Mouse (Mus musculus) ZHBTc4 (cell line): ENCODE measurements around the gene Cnksr3.

ENCODE experiments used
- DNase-seq: peaks from one replicate; pipeline ENCODE4 v3.0.0-alpha.2; 2011; ENCODE audit warnings: low read depth, low spot score

Gene Cnksr3

DNA sequence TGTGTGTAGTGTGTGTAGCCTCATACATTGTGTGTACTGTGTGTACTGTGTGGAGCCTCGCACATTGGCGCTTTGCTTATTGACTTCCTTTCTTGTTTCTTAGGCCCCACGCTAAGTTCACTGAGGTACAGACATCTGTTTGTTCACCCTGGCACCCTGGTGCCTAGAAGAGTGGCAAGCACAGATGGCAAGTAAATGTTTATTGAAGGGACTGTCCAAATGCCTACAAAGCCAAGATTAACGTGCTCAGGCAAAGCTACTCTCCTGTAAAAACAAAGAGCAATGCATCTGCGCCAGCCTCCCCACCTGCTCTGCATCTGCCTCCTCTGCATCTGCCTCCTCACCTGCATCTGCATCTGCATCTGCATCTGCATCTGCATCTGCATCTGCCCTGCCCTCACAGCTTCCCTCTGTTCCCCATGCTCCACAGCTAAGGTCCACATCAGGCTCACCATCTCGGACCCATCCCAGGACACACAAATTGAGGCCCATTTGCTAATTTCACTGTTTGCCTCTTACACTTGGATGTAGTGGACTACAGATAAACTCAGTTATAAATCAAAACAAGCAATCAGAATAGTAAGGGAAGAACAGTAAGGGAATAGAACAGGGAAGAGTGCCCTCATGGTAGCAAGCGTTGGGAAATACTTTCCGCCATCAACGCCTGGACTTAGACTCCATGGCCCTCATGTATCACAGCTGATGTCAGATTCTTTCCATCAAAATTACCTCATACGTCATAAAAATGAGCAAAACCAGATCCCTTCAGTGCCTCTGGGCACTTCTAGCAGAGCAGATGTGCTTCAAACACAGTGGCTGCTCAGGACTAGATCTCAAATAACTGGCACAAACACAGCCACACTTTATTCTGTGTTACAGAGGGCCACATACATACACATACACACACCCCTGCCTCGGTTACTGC is 62.1 kb downstream of the Cnksr3 start:
- DNase-seq: no peak

DNA sequence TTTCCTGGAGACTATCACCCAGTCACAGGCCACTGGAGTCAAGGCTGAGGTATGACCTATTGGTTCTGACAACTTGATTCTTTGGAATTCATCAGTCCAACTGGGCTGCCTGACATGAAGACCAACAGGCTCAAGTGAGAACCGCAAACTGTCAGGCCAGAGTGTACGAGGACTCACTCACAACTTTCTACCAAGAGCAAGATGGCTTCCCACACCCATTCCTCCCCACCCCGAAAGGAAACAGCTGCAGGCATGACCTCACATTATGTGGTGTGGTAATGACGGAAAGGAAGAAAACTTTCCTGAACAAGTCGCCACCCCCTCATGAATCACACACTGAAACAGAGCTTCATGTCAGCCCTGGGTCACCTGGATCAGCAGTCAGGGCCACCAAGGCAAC is 66.4 kb downstream of the Cnksr3 start:
- no peak for DNase-seq

DNA sequence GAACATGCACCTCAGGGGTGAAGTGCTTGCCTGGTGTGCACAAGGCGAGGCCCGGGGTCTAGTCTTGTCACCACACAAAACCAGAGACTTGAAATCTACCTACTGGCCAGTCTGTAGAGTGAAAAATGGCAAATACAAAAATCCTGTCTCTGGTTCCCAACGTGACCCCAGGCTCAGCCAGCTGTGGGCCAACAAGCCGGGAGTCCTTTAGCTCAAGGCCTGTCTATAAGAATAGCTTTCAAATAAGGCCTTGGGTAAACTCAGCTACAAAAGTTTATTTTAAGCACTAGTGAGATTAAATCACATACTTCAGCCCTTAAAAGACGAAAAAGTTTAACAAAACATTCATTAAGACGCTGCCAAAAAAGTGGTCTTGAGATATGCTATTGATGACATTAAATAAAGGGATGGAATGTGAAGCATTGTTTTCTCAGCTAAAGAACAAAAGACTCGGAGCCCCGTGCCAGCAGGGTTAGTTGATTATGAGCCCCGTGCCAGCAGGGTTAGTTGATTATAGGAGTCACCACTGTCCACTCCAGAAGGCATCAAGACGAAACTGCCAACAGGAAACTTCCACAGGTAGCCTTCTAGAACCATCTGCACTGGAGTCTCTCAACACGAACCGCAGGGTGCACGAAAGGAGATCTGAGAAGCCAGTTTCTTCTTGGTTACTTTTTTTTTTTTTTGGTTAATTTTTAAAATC is 67.8 kb downstream of the Cnksr3 start:
- no peak for DNase-seq

DNA sequence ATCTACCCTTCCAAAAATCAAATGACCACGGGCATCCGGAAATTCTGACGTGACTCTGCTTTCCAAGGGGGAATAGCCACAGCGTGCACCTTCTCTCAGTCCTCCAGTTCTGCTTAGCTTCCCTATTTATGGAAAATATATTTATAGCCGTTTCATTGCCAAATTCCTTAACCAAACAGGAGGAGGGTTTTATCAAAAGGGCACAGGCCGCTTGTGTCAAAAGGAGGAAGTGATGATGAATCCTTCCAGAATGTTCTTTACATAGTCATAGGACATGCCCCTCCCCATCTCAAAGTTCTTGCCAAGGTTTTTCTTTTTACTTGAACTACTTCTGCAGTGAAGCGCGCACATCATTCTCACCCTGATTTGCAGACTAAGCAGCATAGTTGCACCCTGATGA is 69.8 kb downstream of the Cnksr3 start:
- DNase-seq: no peak

DNA sequence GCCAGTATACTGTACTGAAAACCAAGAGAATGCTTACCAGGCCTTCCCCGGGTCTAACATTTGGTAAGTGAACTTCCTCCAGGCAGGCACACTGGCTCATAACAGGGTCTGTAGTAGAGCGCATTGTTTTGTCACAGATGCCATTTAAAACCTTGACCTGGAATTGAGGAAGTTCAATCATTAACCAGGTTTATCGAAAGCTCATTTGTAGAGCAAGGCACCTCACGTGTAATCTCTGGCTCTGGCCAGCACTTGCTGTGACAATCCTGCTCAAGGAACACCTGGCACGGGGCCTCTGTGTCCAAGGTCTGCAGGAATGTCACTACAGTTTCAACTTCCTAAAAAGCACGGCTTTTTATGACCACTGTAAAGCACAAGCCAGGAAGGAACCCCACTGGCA is 71.8 kb downstream of the Cnksr3 start:
- DNase-seq: no peak

DNA sequence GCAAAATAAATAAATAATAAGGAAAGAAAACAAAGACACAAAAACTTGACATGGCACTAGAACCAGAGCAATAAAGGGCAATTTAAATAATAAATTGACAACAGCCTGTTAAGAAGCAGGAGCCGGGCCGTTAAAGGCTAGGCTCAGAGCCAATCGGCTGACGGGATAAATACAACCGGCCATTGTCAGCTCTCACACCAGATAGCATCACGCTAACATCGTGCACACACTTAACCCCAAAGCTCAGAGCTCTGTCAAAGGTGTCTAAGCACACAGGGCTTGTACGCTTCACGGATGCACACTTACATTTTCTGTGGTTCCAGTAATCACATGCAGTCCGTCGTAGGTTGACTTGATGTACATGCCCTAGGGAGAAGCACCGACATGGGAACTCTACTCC is 74.0 kb downstream of the Cnksr3 start:
- no peak for DNase-seq

DNA sequence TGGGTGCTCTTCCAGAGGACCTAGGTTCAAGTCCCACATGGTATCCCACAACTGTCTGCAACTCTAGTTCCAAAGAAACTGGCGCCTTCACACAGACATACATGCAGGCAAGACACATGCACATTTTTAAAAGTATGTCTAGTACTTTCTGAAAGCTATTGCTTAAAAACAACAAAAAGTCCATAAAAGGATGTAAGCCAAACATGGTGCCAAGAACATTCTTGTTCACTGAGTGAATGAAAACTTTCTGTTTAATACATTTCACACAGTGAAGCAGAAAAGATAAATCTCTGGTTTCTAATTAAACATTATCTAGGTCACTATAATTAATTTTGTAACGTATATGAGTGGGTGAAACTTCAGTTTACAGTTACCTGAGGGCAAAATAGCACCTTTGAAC is 76.3 kb downstream of the Cnksr3 start:
- no peak for DNase-seq

DNA sequence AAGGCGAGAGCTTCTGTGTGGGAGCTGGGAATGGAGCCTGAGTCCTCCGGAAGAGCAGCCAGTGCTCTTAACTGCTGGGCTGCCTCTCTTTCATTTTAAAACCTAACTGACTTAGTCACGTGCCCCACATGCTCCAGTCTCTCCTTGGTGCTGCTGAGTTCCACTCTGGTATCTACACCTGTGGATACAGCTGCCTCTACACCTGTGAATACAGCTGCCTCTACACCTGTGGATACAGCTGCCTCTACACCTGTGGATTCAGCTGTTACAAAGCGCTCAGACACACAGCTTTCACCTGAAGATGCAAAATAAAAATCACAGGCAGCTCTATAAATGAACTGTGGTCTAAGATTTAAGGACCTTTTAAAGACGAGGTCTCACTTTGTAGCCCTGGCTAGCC is 79.0 kb downstream of the Cnksr3 start:
- DNase-seq: no peak

DNA sequence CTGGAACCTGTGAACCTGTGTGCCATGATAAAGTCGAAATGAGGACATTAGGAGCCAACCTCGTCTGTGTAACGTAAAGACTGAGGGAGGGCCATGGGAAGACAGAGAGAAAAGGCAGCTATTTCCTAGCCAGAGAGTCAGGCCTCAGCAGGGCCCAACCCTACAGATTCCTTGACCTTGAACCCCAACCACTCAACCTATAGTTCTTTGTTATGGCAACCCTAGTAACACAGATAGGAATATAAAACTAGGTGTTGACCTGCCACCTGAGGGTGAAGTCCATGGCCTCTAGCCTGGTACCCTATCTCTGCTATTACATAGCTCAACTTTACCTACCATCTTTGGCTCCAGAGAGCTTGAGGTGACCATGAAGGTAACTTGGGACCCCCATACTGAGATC is 80.6 kb downstream of the Cnksr3 start:
- no peak for DNase-seq

DNA sequence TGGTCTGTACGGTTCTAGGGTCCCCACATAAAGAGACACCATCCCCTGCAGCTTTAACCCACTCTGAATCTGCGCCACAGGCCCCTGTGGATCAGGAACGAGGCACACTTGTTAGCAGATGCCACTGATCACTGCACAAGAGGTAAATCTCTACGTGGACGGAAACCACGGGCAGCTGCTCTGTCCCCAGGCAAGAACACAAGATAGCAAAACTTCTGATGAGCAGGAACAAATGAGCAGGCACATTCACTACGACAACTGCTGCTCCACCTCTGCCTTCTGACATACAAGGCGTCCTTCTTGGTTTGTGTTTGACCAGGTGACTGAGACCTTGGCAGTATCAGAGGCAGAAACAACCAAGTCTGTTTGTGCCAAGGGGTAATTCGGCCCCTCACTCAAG is 84.2 kb downstream of the Cnksr3 start:
- no peak for DNase-seq

DNA sequence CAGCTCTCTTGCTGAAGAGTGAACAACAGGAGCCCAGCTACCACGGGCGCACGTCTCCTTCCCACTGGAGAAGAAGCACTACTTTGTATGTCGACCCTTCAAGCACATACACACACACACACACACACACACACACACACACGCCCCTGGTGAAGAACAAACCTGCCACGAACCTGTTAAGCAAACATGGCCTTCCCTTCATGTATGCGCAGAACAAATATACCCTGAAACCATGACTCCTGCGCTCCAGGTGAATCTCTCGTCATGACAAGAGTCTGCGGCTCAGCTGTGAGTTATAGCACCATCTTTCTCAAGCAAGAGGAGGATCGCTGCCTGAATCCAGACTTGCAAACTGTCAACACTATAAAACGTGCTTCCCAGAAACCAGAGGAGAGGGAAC is 85.2 kb downstream of the Cnksr3 start:
- no peak for DNase-seq

DNA sequence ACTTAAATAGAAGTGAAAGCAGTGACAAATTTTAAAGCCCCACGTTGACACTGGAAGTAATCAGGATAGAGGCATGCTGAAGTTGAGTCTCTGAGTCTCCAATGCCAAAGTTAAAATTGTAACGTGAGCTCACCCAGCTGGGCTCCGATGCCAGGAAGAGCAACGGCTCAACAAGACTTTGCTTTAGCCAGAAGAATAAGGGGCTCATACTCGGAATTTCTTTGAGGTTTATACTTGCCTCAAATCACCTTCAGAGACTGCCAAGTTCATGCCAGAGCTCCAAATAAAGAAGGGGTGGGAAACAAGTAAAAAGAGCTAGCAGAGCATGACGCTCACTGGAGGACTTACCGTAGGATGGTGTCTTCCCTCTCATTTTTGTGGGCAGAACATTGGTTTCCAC is 85.8 kb downstream of the Cnksr3 start:
- no peak for DNase-seq

DNA sequence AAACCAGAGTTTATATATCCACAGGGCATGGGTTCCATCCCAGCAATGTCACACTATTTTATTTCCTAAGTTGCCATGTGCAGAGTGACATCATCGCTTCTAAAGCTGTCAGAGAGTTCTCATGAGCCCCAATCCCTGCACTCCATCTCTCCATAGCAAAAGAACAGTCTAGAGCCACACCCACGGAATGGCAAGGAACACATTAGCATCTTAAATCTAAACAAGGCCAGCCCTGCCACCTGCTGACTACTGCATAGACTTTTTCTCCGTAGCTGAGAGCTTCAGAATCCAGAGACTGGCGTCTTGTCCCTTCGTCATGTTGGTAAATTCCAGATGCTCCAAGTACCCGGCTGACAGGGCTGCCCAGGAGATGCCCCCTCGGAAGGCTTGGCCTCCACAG is 87.0 kb downstream of the Cnksr3 start:
- DNase-seq: peak; percentile 87

DNA sequence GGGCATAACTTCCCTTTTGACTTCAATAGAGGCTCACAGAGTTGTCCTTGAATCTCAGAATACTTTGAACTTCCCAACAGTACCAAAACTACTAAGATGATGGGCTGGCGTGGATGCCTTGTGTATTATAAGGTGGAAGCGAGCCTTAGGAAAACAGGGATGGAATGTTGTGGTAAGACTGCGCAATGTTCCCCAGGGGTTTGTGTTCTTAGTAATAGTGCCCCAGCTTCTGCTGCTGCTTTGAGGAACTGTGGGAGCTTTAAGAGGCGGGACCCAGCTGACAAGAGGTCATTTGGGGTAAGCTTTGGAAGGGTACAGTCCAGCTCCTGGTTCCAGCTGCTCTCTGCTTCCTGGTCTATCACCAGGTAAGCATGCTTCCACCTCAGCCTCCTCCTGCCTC is 89.7 kb downstream of the Cnksr3 start:
- no peak for DNase-seq

DNA sequence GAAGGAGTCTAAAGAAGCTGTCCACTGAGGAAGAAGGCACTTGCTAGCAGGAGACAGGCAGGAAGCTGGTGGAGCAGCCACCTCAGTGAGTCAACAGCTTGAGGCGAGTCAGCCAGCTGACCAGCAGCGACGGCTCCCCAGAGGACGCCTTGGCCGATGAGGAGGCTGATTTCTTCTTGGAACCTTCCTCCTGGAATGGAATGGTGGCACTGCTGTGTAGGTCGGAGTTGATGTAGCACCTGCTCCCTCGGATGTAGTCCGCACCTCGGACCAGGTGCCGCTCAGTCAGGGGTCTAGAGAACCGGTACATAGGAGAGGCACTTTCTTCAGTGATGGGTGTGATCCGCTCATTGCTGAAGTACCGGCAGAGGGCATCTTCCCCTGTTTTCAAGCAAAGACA is 91.8 kb downstream of the Cnksr3 start:
- no peak for DNase-seq

DNA sequence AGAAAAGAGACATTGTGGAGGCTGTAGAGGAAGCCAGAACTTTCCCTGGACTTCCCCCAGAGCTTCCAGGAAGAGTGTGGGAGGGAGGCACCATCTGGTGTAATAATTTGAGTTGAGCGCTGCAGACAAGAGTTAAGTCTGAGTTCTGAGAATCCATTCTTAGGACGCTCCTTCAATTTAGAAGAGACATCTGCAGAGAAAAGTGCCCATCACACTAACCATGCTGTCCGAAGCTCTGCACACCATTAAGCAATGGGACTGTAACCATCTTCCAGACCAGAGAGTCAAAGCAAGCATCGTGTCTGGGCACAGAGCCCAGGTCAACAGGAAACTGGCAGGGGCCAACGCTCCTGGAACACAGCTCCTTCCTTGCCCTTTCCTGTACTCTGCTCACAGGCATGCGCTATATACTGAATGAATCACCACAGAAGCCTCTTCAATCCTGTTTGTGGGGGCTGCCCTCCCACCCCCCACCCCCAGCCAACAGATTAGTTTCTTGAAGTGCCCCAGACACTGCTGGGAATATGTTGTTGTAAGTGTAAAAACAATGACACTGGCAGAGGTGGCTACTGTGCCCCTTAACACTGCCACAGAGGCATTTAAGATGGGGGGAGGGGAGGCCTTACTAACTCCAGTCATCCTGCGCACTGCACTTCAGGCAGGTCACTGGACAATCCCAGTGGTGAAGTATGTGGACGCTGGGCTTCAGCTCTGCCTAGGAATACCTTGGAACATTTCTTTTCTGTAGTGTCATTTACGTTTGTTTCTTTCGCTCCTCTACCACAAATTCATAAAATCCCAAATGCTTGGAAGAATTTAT is 93.6 kb downstream of the Cnksr3 start:
- no peak for DNase-seq

DNA sequence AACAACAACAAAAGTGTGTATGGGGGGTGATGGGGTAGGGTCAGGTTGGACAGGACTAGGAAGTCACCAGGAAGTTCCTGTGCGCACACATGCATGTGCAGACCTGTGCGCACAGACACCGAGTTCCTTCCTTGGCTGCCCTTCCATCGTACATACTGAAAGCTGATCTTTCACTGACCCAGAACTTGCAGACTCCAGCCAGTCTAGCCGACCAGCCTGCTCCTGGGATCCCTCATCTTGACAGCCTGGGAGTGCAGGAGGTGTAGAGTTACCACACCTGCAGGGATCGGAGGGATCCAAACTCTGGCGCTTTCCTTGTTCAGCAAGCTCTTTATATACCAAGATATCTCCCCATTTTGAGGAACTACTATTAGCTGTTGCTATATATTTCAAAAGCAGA is 94.3 kb downstream of the Cnksr3 start:
- no peak for DNase-seq

DNA sequence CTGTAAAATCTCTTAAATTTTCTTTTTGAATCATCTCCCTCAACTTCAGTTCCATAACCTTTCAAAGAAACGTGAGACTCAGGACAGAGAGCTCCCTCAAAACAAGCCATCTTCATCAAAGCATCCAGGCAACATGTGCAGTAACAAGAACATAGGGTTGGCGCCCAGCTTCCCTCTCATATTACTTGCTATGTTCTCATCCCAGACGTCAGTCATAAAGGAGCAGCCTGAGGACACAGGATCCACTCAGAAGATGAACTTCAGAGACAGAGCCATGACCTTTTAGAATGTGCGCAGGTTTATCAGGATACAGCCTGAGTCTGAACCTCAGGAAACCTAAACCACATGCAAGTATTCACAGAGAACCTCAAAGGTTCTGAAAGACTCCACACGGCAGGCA is 97.2 kb downstream of the Cnksr3 start:
- no peak for DNase-seq

DNA sequence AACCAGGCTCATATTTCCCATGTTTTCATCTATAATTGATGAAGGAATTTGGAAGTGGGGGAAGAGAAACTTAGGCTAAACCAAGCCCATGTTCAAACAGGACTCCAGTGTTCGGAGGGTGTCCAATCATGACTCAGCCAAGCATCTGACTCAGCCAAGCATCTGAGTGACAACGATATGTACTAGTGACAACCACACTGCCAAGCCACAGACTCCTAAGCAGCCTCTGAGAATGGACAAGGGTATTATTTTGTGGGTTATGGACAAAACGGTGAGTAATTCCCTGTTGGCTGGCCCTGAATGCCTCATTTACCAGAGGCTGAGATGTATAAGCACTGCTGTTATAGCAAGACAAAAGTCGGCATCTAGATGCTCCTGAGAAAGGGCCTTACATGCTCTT is 98.3 kb downstream of the Cnksr3 start:
- no peak for DNase-seq

DNA sequence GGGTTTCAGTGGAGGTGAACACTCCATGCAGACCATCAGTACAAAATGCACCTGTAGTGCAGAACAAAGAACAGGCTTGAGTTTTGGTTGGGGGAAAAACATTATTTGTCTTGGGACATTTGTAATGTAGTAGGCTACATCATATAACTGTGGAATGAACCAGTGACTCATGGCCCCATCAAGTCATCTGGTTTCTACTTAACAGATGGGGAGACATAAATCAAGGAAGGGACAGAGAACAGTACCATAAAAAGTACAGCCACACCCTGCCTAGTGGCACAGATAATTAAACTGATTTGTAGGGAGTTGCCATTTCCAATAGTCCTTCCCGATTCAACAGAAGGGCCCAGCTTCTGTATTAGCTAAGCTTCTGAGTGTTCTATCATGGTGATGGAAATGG is 98.9 kb downstream of the Cnksr3 start:
- no peak for DNase-seq

DNA sequence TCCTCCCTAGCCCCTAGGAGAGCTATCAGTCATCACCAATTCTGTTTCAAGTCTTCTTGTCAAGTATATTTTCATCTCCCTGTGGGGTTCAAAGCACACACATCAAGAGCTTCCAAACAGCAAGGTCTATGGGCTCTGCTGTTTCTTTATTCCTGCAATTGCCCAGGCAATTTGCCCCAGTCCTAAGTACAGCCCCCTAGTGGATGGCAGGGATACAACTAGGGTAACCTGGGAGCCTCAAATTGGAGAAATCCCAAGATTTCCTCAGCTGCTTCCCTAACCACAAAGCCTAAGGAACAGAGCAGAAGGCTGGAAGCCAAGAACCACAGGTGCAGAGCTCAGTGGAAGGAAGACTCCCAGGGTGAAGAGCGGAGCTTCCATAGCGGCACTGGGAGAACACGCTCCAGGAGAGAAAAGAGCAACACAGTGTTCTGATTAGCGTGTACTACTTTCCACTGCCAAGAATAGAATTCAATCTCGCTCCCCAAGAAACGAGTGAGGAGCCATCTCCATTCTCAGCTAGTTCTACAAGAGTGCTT is 100.5 kb downstream of the Cnksr3 start:
- no peak for DNase-seq

DNA sequence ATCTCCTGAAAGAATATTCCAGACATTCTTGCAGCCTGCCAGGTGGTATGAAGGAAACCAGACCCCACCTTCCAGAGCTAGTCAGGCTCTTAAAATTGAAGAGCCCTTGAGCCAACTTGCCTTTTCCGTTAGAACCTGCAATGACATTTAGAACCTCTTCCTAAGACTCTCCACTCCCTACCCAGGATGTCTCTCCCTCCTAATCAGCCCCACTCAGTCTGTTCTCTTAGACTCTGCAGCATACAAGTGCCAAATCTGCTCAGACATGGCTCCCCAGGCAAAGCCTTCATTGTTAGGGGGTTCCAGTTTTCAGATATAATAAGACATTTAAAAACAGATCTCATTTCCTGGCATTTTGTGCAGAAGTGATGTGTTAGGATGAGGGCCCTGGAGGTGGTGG is 108.2 kb downstream of the Cnksr3 start:
- DNase-seq: no peak
